Mouse (Mus musculus): ENCODE data around the gene Rbp1. TPM values are rescaled to one million over a fixed set of nuclear protein-coding genes. Genes with fewer than 3 reads are reported as not detected.

Rbp1 gene
- 9.0 TPM for polyA plus RNA-seq (2014; fragmentation: Illumina TruSeq; extraction: RNeasy Lipid Tissue Mini Kit (QIAGEN cat#74804); ENCODE audit: low read depth, low replicate concordance)

DNA sequence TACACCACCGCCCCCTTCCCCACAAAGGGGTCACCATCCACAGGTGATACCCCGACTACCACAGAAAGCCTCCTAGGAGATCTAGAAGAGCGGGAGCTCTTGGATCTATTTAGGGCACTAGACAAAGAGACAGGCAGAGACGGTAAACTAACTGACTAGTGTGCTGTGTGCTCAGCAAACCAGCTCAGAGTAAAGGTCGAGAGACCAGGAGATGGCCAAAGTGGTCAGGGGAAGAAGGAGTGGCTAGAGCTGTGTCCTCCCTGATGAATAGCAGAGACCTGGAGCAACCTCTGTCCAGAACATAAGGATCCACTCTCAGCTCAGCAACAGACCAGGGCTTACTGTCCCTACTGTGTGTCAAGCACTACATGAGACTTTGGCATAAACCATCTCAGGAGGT is at the start of gene Rbp1:
Gene Rbp1, plus strand, starts transcription at position 306 of the 400 bp plus-strand sequence.

GRCm38 (mm10) chr9:98485815-98486214 is 63.1 kb downstream of the Rbp1 start, which contains the start of gene Rbp2:
Gene Rbp2, plus strand, starts transcription at chr9:98486115.

Other genes starting within 250 kb of the Rbp1 start
- gene Nmnat3, start 135.5 kb upstream of the Rbp1 start, polyA plus RNA-seq (2014; fragmentation: Illumina TruSeq; extraction: RNeasy Lipid Tissue Mini Kit (QIAGEN cat#74804); ENCODE audit: low read depth, low replicate concordance) = 24.6 TPM
- gene Rbp2, start 63.2 kb downstream of the Rbp1 start, polyA plus RNA-seq (2014; fragmentation: Illumina TruSeq; extraction: RNeasy Lipid Tissue Mini Kit (QIAGEN cat#74804); ENCODE audit: low read depth, low replicate concordance) = 1.9 TPM
- 103 TPM for gene Copb2, start 140.8 kb downstream of the Rbp1 start, polyA plus RNA-seq (2014; fragmentation: Illumina TruSeq; extraction: RNeasy Lipid Tissue Mini Kit (QIAGEN cat#74804); ENCODE audit: low read depth, low replicate concordance)
- 36.5 TPM for gene Mrps22, start 178.7 kb downstream of the Rbp1 start, polyA plus RNA-seq (2014; fragmentation: Illumina TruSeq; extraction: RNeasy Lipid Tissue Mini Kit (QIAGEN cat#74804); ENCODE audit: low read depth, low replicate concordance)

All from heart, adult 10 weeks (tissue).